8 mouse cellular contexts compared by ENCODE assay signal in genomic region chr5:33782345-33782998, GRCm38 (mm10). TPM values are rescaled to one million over a fixed set of nuclear protein-coding genes. Genes with fewer than 3 reads are reported as not detected.
DNase-seq lines count a peak whose midpoint lies in the region; ATAC-seq lines count a peak whose summit lies in the region.

Gene Letm1 (minus strand): TSS chr5:33782817.

- under 1% methylated on average over 65 of the region's 65 CpGs for WGBS in heart, embryonic 10.5 days
- under 1% methylated on average over 65 of the region's 65 CpGs for WGBS in kidney, embryonic 15.5 days

- peaks cover 24% of the 10 kb centered on the region for H3K4me1 ChIP-seq in heart, embryonic 10.5 days
- H3K4me1 ChIP-seq in kidney, embryonic 15.5 days = peaks cover 14% of the 10 kb centered on the region

- peak within 1 kb of the TSS; percentile 90 for H3K27ac ChIP-seq in heart, embryonic 10.5 days
- H3K27ac ChIP-seq in kidney, embryonic 15.5 days = peak within 1 kb of the TSS; percentile 91

- no peaks in the 10 kb centered on the region for H3K27me3 ChIP-seq in heart, embryonic 10.5 days (ENCODE audit: insufficient read depth, poor library complexity, severe bottlenecking)
- no peaks in the 10 kb centered on the region for H3K27me3 ChIP-seq in kidney, embryonic 15.5 days

- peak; percentile 99 for ATAC-seq in erythroblast, adult 5-6 weeks (replicated peaks; ENCODE audit: low FRiP score, poor library complexity, severe bottlenecking)
- peak; percentile 100 for ATAC-seq in kidney, embryonic 15.5 days (replicated peaks; ENCODE audit: low FRiP score)
- ATAC-seq in monocyte, adult 5-6 weeks (replicated peaks; ENCODE audit: insufficient number of reproducible peaks, low FRiP score, low TSS enrichment, poor library complexity, severe bottlenecking) = peak; percentile 99

- peak within 1 kb of the TSS; percentile 68 for H3K4me2 ChIP-seq in kidney, embryonic 15.5 days

- H3K4me3 ChIP-seq in heart, embryonic 10.5 days = peak within 1 kb of the TSS; percentile 79
- H3K4me3 ChIP-seq in kidney, embryonic 15.5 days (replicated peaks) = peak within 1 kb of the TSS; percentile 99

- DNase-seq in B cell, adult 2 months = peak; percentile 93 to 94
- DNase-seq in brain, adult 2 months (ENCODE audit: low read depth, low spot score) = peak; percentile 99
- peak; percentile 99 for DNase-seq in heart, embryonic 10.5 days (ENCODE audit: low spot score)
- DNase-seq in liver = peak; percentile 94
- DNase-seq in spleen, postnatal 4 days (ENCODE audit: low spot score in 2 of 2) = peak; percentile 93 to 96

- peak within 1 kb of the TSS; percentile 90 for H3K9ac ChIP-seq in kidney, embryonic 15.5 days

- peaks cover 7% of the 10 kb centered on the region for H3K36me3 ChIP-seq in heart, embryonic 10.5 days
- peaks cover 10% of the 10 kb centered on the region for H3K36me3 ChIP-seq in kidney, embryonic 15.5 days

- no peaks in the 10 kb centered on the region for H3K9me3 ChIP-seq in heart, embryonic 10.5 days
- no peaks in the 10 kb centered on the region for H3K9me3 ChIP-seq in kidney, embryonic 15.5 days (replicated peaks)

RNA-seq across cellular contexts. Expression of gene Letm1, which starts in this region (rescaled TPM):
- total RNA-seq in erythroblast, adult 5-6 weeks (2015; ENCODE audit: low replicate concordance) = 2.5 and 6.7 TPM in 2 replicates
- total RNA-seq in erythroblast, adult 5-6 weeks (2017; ENCODE audit: low replicate concordance) = 6.7 and 7.4 TPM in 2 replicates
- 53.2 and 56.3 TPM in 2 replicates for polyA plus RNA-seq in heart, embryonic 10.5 days (2016; fragmentation: Nextera tagmentation; extraction: Ambion mirVana)
- polyA plus RNA-seq in kidney, embryonic 15.5 days (2015; fragmentation: Nextera tagmentation; extraction: Ambion mirVana) = 45.7 and 48.4 TPM in 2 replicates
- 15.7 to 27.1 TPM (median 21.0 TPM) in 3 replicates for total RNA-seq in monocyte, adult 5-6 weeks (2017)

Comparison
In these comparisons a context has a peak if more than half of its experiments do, and no peak if none do; other contexts are left out.
1. Peak in every context shown above with its lines: DNase-seq, ATAC-seq, H3K4me3 ChIP-seq and H3K27ac ChIP-seq.